Mouse (Mus musculus) B cell, adult 67 days (primary cell): ENCODE measurements around the gene Tmub2. TPM values are rescaled to one million over a fixed set of nuclear protein-coding genes. Genes with fewer than 3 reads are reported as not detected.

ENCODE experiments used
- total RNA-seq, 2 experiments: library from RNA; stranded (reverse); gene quantifications; 4 replicates each; pipeline ENCODE4 v1.2.4; 2023

Gene Tmub2
- total RNA-seq: 10 to 100 TPM; 43.7 to 45.4 TPM

GRCm38 (mm10) chr11:102284501-102285094 is at the start of gene Tmub2:
Gene Tmub2 (plus strand): TSS chr11:102284931.

DNA sequence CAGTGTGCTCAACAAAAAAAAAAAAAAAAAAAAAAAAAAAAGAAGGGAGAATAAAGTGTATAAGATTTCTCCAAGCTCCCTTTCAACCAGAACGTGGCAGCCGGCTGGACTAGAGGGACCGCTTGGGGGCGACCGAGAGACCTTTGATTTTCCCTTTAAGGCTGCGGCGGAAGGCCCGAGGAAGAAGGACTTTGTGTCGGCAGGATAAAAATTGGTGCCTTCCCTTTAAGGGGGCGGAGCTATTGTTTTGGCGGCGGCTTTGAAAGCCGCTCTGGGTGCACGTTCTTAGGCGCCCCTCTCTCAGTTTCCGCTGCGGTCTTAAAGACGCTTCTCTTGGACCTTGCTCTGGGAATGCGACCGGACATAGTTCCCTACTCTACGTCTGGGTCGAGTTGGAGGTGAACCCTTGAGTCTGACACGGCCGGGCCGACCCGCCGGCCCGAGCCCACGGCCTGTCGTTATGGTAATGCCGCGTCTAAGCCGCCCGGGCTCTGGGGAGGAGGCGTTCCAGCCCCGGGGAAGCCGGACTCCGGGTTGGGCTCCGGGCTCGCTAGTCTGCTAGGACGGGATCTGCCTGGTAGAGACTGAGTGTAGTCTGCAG is 36.0 kb upstream of the Tmub2 start, which contains the start of gene BC030867:
Gene BC030867 (plus strand): TSS at position 253 of the 601 bp plus-strand sequence.

GRCm38 (mm10) chr11:102268520-102269244 is 16.0 kb upstream of the Tmub2 start, which contains the start of gene Asb16:
Gene Asb16 (plus strand): TSS chr11:102268743.

DNA sequence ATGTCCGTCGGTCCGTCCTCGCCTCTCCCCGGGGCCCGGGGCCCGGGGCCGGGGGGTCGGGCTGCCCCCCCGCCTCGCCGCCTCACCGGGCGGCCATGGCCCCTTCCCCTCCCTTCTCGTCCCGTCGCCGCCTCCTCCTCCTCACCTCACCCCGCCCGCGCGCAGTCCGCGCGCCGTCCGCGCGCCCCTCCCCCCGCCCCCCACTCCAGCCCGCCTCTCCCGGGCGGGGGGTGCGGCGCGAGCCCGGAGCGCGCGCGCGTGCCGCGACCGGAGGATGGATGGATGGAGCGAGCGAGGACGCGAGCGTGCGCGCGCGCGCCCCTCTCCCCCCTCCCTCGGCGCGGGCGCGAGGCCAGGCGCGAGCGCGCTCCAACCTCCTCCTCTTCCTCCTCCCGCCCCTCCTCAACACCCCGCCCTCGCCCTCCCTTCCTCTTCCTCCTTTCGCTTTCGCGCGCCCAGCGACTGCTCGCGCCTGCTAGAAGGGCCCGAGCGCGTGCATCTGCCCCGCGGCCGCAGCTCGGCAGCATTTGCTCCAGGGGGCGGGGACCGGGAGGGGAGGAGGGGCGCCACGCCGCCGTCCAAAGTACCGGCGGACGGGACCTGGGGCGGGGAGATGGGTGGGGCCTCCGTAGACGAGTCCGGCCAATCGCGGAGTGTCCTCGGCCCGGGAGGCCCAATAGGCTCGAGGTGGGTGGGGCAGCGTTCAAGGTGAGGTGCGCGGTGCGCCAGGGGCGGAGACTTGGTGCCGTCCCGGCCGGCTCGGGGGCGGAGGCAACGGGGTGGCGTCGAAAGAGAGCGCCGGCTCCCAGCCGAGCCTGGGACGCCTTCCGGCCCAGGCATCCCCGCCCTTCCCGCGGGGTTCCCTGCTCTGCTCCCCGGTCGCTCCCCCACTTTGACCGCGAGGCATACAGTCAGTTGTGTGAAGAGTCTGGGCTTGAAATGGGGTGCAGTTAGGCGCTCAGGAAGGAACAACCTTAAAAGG is 12.1 kb downstream of the Tmub2 start, which contains the start of gene Atxn7l3:
Gene Atxn7l3 (minus strand): TSS at position 141 of the 982 bp plus-strand sequence.

DNA sequence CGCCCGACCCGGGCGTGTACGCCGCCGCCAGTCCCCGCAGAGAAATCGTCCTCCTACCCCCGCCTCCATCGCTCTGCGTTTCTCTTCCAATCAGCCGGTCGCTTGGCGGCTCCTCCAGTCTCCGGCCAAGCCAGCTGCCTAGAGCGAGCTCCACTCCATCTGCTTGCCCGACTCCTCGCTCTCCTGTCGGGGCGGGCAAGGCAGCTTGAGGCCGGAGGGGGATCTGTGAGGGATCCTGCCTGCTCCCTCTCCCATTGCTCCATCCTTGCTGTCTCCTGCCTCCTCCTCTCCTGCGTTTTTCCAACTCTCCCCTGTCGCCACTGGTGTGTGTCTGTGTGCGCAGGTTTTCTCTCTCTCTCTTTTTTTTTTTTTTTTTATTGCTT is 34.7 kb downstream of the Tmub2 start, which contains the start of gene Ubtf:
Gene Ubtf (minus strand): TSS at position 333 of the 383 bp plus-strand sequence.

Other genes starting within 250 kb of the Tmub2 start
- gene Cd300lg, start 243.4 kb upstream of the Tmub2 start, total RNA-seq: not detected
- not detected for gene Mpp2, start 196.4 kb upstream of the Tmub2 start, total RNA-seq
- not detected for gene Ppy, start 183.6 kb upstream of the Tmub2 start, total RNA-seq
- not detected for gene Pyy, start 177.1 kb upstream of the Tmub2 start, total RNA-seq
- gene Nags, start 139.4 kb upstream of the Tmub2 start, total RNA-seq: not detected
- 10 to 100 TPM in 1 of 2 experiments, 1 to 10 TPM in 1; 8.4 to 17.1 TPM for gene Tmem101, start 128.5 kb upstream of the Tmub2 start, total RNA-seq
- 10 to 100 TPM; 53.8 to 57.7 TPM for gene Lsm12, start 99.6 kb upstream of the Tmub2 start, total RNA-seq
- 10 to 100 TPM; 44.4 to 48.9 TPM for gene G6pc3, start 95.3 kb upstream of the Tmub2 start, total RNA-seq
- 100 to 1,000 TPM; 117 to 132 TPM for gene Hdac5, start 54.8 kb upstream of the Tmub2 start, total RNA-seq
- gene BC030867, start 36.0 kb upstream of the Tmub2 start, total RNA-seq: under 1 TPM; 0.71 to 0.96 TPM
- not detected for gene Asb16, start 16.2 kb upstream of the Tmub2 start, total RNA-seq
- 10 to 100 TPM; 72.1 to 73.0 TPM for gene Atxn7l3, start 11.7 kb downstream of the Tmub2 start, total RNA-seq
- gene Ubtf, start 34.8 kb downstream of the Tmub2 start, total RNA-seq: 100 to 1,000 TPM; 172 to 178 TPM
- under 1 TPM in 1 of 2 experiments, not detected in 1; 0.70 TPM for gene Slc4a1, start 81.3 kb downstream of the Tmub2 start, total RNA-seq
- 1 to 10 TPM in 1 of 2 experiments, under 1 TPM in 1; 0.56 to 2.4 TPM for gene Rundc3a, start 108.5 kb downstream of the Tmub2 start, total RNA-seq
- gene Slc25a39, start 123.0 kb downstream of the Tmub2 start, total RNA-seq: 10 to 100 TPM; 41.6 to 41.8 TPM
- 10 to 100 TPM; 62.2 to 72.9 TPM for gene Grn, start 145.4 kb downstream of the Tmub2 start, total RNA-seq
- not detected for gene Fam171a2, start 162.8 kb downstream of the Tmub2 start, total RNA-seq
- 1 to 10 TPM; 6.4 to 7.9 TPM for gene Itga2b, start 185.2 kb downstream of the Tmub2 start, total RNA-seq